Mouse (Mus musculus): ENCODE measurements around the gene Osbpl10.

DNA sequence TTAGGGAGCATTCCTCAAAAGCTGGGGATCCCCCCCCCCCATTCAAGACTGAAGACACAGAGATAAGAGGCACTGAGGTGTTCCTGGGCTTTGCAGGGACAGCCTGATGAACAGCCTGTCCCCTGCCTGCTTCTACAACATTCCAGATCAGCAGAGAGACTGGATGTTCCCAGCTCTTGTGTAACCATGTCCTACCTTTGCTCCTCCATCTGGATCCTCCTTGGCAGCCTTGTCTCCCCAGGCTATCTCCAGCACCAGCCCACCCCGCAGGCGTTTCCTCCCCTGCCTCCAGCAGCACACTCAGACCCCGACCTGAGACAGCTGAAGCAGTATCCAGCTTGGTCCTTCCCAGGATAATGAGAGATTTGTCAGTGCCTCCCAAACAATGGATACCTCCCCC is 14.3 kb upstream of the Osbpl10 start:
- no peak for TF ChIP-seq CTCF (IDR thresholded peaks at IDR 0.05; ENCODE audit: low read depth, low read length)
- TF ChIP-seq EP300 (IDR thresholded peaks at IDR 0.05; ENCODE audit: insufficient read depth, low read depth, low read length) = no peak

Measured in ES-Bruce4 (cell line).